Mouse (Mus musculus): ENCODE data around the gene Slc38a8.

The Slc38a8 gene

GRCm38 (mm10) chr8:119487093-119487492, 14.4 kb downstream of the Slc38a8 start:
- no peak for DNase-seq (ENCODE audit: extremely low spot score, low spot score)

DNA sequence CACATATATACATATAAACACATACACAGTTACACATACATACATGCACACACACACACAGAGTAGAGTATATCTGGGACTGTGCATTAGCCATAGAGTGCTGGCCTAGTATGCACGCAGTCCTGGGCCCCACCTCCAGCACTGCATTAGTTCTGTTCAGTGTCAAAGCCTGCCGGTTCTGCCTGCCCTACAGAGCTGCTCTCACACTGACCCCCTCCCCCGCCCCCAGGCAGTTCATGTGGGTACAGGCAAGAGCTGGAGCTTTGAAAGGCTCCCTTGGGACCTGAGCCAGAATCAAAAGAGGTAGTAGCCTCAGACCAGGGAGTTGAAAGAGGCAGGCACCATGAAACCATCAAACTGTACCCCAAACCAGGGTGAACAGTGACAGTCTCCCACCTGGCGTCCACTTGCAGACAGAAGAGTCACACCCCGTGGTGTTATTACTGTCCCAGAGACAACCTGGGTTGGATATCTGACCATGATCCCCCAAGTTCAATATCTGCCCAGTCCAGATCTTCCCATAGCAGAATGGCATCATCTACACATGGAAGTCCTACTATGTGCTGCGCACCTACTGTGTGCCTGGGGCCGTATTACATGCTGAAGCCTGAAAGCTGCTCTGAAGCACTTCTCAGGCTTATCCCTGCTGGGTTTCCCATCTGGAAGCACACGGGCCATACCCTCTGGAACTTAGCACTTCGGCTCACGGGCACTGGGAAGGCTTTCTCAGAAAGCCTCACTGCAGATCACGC, 17.2 kb downstream of the Slc38a8 start:
- no peak for DNase-seq (ENCODE audit: extremely low spot score, low spot score)

DNA sequence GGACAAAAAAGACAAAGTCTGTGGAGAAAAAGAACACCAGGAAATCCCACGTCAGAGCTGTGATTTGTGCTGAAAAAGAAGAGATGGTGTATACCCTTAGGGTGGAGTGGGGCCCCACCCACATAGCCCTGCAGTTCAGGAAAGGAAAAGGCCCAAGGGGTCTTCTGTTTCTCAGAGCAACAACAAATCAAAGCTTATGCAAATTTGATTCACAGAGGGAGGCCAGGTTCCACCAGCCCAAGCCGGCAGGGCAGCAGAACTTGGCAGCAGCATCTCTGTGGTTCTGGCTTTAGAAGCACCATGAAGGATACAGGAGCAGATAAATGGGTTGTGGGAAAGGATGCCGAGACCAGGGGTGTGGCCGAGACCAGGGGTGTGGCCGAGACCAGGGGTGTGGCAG, 22.8 kb downstream of the Slc38a8 start:
- DNase-seq (ENCODE audit: extremely low spot score, low spot score): no peak

DNA sequence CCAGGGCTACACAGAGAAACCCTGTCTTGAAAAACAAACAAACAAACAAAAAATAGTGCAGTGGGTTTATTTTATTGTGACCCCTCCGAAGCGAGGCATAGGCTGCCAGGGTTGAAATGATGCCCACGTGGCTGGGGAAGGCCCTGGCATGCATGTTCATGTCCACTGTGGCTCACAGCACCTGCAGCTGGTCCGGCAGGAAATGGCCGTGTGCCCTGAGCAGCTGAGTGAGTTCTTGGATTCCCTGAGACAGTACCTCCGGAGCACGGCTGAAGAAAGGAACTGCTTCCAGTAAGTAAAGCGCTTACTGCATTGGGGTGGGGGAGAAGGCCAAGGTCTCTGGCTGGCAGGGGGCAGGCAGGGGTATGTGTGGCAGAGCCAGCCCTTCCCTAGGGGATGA, 33.4 kb downstream of the Slc38a8 start:
- no peak for DNase-seq (ENCODE audit: extremely low spot score, low spot score)

GRCm38 (mm10) chr8:119466794-119467193, 34.7 kb downstream of the Slc38a8 start:
- DNase-seq (ENCODE audit: extremely low spot score, low spot score): no peak

DNA sequence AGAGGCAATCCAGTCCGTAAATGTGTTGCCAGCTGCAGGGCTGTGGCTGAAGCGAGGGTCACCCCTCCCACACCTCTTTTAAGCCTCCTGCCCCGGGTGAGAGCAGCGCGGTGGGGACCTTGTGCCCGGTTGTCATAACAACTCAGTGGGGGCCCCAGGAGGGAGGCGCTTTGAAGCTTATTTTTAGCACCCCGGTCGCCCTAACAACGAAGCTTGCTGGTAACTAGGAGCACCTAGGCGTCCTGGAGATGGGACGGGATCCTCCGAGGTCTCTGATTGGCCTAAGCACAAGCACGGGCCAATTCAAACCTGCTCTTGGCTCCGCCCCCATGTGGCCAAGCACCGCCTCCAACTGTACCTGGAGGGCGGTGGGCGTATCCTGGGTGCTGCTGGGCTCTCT, 35.4 kb downstream of the Slc38a8 start:
- no peak for DNase-seq (ENCODE audit: extremely low spot score, low spot score)

DNA sequence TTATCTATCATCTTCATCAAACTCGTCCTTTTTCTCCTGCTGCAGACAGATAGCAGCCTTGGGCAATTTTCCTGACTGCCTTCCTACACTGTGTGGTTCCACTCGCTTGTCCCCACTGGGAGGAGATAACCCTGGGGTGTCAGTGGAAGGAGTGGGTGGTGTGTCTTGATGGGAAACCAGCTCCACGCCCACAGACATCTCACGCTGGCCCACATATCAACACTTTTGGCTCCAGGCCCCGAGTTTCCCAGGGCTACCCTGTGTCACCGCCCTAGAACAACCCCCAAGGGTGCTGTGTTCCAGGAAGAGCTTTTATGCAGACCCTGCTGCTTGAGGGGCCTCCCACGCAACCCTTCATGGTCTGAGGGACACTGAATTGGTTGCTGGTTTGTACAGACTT, 37.8 kb downstream of the Slc38a8 start:
- no peak for DNase-seq (ENCODE audit: extremely low spot score, low spot score)

DNA sequence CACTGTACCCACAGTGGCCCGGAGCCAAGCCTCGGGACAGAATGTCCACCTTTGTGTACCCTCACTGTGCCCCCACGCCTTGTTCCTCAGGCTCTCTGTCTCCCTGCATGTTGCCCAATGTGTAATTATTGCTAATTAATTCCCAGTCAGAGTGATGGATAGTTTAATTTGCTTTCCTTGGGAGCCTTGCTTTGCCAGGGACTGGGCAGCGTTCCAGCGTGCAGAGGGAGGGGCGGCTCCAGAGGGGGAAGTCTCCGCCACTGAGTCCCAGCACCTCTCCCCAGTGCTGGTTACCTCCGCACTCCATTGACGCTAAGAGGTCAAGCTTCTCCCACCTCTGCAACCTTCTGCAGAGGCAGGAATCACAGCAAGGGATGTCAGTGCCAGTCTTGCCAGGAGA, 40.1 kb downstream of the Slc38a8 start:
- no peak for DNase-seq (ENCODE audit: extremely low spot score, low spot score)

DNA sequence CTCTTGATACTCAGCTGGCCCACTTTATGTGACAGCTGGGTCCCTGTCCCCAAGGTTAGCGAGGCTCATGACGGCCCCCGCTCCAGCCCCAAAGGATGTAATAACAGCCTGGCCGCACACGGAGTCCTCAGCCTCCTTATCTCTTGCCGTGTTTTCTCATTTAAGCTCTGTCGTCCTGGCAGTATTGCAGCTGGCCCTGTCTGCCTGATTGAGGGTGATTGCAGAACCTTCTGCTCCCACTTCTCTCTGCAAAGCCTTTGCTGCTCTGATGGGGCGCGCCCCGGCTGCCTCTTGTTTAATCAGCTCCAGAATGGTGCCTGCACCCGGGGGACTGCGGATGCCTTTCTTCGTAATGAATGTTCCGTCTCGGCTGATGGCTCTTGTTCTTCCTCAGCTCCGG, 41.8 kb downstream of the Slc38a8 start:
- DNase-seq (ENCODE audit: extremely low spot score, low spot score): peak; percentile 35

- no peak for DNase-seq (ENCODE audit: extremely low spot score, low spot score)
Measured at GRCm38 (mm10) chr8:119456045-119456444, 45.5 kb downstream of the Slc38a8 start.

DNA sequence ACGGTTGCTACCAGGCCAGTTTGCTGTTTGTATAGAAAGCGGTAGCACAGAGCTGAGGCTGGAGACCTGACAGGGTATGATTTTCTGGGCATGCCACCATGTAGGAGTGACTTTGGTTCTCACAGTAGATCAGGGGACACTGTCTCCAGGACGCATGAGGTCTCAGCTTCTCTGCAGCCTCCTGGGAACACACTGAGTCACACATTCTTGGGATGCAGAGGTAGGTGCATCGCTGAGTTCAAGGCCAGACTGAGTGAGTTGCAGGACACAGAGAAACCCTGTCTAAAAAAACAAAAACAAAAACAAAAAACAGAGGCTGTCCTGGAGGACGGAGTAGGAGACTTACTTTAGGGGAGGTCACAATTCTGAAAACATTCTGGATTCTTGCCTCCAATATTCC, 48.6 kb downstream of the Slc38a8 start:
- DNase-seq (ENCODE audit: extremely low spot score, low spot score): no peak

- DNase-seq (ENCODE audit: extremely low spot score, low spot score): no peak
Measured at GRCm38 (mm10) chr8:119451131-119451530, 50.4 kb downstream of the Slc38a8 start.

DNA sequence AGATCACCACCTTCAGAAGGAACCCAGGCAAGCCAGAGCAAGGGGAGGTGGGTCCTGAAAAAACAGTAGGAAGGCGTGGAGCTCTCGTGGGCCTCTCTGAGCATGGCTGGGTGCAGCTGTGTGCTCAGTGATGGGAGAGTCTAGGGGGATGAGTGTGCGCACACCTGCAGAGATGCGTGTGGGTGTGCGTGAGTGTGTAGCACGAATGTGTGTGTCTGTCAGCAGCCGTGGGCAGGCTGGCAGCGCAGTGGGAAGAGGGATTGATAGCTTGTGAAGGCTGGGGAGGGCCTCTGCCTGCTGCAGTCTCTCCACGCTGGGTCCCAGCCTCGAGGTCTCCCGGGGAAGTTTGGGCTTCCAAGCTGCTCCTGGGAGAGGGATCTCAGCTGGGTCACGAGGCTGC, 51.9 kb downstream of the Slc38a8 start:
- DNase-seq (ENCODE audit: extremely low spot score, low spot score): no peak

GRCm38 (mm10) chr8:119447781-119448170, 53.7 kb downstream of the Slc38a8 start:
- DNase-seq (ENCODE audit: extremely low spot score, low spot score): peak; percentile 42

DNA sequence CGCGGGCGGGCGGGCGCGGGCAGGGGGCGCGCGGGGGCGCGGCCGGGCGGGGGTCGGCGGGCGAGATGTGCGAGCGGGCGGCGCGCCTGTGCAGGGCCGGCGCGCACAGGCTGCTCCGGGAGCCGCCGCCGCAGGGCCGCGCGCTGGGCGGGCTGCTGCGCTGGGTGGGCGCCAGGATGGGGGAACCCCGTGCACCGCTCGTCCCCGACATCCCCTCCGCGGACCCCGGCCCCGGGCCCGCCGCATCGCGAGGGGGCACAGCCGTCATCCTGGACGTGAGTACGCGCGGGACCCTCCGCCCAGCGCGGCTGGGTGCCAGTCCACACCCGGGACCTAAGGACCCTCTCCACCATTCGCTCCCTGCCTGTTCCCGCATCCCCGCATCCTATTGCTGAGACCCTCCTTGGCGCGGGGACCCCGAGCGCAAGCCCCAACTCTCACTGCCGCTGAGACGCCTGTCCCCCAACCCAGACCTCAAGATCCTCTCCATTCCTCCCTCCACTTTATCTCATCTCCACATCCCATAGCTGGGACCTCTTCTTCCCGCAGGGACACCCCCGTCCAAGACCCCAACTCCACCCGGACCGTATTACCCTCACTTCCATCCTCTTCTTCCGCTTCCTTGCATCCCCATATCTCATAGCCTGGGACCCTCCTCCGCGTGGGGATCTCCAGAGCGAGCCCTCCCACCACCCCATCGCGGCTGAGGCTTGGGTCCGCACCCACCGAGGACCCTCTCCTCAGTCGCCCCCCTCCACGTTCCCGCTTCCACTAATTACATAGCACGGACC, 54.3 kb downstream of the Slc38a8 start:
- DNase-seq (ENCODE audit: extremely low spot score, low spot score): peak; percentile 62

DNA sequence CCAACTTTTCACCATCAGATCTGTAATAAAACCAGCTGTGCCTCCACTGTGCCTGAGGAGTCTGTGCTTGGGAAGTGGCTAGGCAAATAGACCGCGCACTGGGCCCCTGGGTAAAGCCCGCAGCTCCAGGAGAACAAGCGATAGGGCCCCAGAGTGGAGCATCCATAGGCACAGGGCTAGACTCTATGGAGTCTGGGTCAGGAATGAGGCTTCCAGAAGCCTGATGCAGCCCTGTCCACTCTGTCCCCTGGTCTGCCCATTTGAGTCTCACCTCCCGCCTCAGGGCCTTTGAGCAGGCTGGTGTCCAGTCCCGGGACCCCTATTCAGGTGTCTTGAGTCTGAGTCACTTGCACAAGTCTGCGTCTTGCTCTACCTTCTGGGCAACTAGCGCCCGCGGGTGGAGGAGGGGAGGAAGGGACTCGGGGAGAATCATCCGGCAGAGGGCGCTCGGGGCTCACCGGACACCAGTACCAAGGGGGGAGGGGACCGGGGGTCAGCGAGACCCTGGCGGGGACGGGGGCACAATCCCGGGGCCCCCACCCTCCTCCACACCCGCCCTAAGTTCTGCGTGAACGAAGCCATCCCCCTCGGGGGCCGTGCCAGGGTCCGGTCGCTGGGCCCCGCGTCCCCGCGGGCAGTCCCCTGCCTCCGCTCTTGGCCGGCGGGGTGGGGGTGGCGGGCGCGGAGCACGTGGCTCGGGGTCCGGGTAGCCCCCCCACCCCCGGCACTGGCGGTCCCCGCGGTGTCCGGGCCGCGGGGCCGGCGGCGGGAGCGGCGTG, 55.1 kb downstream of the Slc38a8 start, which contains the start of gene Necab2:
Gene Necab2, plus strand, starts transcription at position 509 of the 779 bp plus-strand sequence.
- DNase-seq (ENCODE audit: extremely low spot score, low spot score): peak; percentile 94

GRCm38 (mm10) chr8:119442970-119443369, 58.5 kb downstream of the Slc38a8 start:
- DNase-seq (ENCODE audit: extremely low spot score, low spot score): no peak

GRCm38 (mm10) chr8:119442013-119442412, 59.5 kb downstream of the Slc38a8 start:
- no peak for DNase-seq (ENCODE audit: extremely low spot score, low spot score)

GRCm38 (mm10) chr8:119440952-119441270, 60.6 kb downstream of the Slc38a8 start:
- DNase-seq (ENCODE audit: extremely low spot score, low spot score): no peak

- peak; percentile 86 for DNase-seq (ENCODE audit: extremely low spot score, low spot score)
Measured at GRCm38 (mm10) chr8:119440250-119440951, 61.1 kb downstream of the Slc38a8 start.

GRCm38 (mm10) chr8:119439893-119440249, 61.6 kb downstream of the Slc38a8 start:
- no peak for DNase-seq (ENCODE audit: extremely low spot score, low spot score)

DNA sequence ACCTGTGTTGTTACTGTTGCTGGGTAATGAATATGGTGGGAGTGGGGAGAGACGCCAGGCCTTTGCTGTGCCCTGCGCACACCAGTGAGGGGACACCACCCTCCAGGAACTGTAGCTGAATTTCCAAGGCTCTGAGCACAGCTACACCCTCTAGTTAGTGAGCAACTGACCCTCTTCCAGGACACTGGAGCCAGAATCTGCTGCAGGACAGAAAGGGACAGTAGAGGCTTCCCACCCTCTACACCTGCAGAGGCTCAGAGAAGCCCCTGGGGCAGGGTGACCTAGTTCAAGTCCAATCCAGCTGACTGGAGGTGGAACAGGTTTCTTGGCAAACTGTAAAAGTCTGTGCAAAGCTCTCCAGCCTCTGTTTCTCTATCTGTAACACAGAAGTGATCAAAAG, 62.1 kb downstream of the Slc38a8 start:
- DNase-seq (ENCODE audit: extremely low spot score, low spot score): no peak

Data from neural tube, embryonic 10.5 days (tissue).